Mouse (Mus musculus): ENCODE data around the gene Gm37240. TPM values are rescaled to one million over a fixed set of nuclear protein-coding genes. Genes with fewer than 3 reads are reported as not detected.

Gene Gm37240
- total and polyA plus RNA-seq, 2 experiments from 2014 or later: 0.43 to 1.9 TPM

GRCm38 (mm10) chr3:84646331-84646845, 1240.9 kb downstream of the Gm37240 start:
- 87% methylated on average over 8 of the region's 8 CpGs for WGBS
- no peak overlapping the region for H3K4me2 ChIP-seq (ENCODE audit: low read depth, low read length, poor library complexity, severe bottlenecking)
- DNase-seq (ENCODE audit: low spot score): no peak

DNA sequence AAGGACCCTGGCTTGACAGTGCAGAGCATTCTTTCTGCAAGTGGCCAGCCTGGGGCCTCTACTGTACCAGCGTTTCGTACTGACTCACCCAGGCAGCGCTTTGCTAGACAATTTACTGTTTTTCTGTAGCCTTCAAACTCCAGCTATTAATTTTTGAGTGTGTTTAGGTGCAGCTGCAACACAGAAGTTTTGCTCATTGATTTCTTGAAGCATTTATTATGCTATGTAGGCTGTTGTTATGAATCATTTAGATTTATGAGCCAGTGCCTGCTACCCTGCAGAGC, 1241.4 kb downstream of the Gm37240 start:
- WGBS: 95% methylated on average over 3 of the region's 3 CpGs
- H3K4me1 ChIP-seq (ENCODE audit: insufficient read depth, low read length): no peaks in the 10 kb centered on the region
- ATAC-seq (ENCODE audit: low FRiP score): no peak
- DNase-seq (ENCODE audit: low spot score): no peak
- no peak overlapping the region for H3K27ac ChIP-seq (ENCODE audit: low read depth, low read length)
- no peak for TF ChIP-seq CTCF (IDR thresholded peaks at IDR 0.05)
- no peaks in the 10 kb centered on the region for H3K36me3 ChIP-seq (ENCODE audit: insufficient read depth, low read length)
- H3K27me3 ChIP-seq (ENCODE audit: insufficient read depth, low read length): no peaks in the 10 kb centered on the region
- H3K4me2 ChIP-seq (ENCODE audit: low read depth, low read length, poor library complexity, severe bottlenecking): no peak overlapping the region
- H3K9ac ChIP-seq (replicated peaks; ENCODE audit: low read length, poor library complexity, severe bottlenecking): no peak overlapping the region
- no peak overlapping the region for H3K4me3 ChIP-seq (ENCODE audit: low read depth, low read length)
- H3K9me3 ChIP-seq (ENCODE audit: low read length): no peaks in the 10 kb centered on the region

More at GRCm38 (mm10) chr3:84646331-84646845, 1240.9 kb downstream of the Gm37240 start:
- no peaks in the 10 kb centered on the region for H3K9me3 ChIP-seq (ENCODE audit: low read length)
- H3K27me3 ChIP-seq (ENCODE audit: insufficient read depth, low read length): no peaks in the 10 kb centered on the region
- H3K27ac ChIP-seq (ENCODE audit: low read depth, low read length): no peak overlapping the region
- ATAC-seq (ENCODE audit: low FRiP score): no peak
- no peak for TF ChIP-seq CTCF (IDR thresholded peaks at IDR 0.05)
- H3K4me1 ChIP-seq (ENCODE audit: insufficient read depth, low read length): no peaks in the 10 kb centered on the region
- H3K9ac ChIP-seq (replicated peaks; ENCODE audit: low read length, poor library complexity, severe bottlenecking): no peak overlapping the region
- H3K36me3 ChIP-seq (ENCODE audit: insufficient read depth, low read length): no peaks in the 10 kb centered on the region
- H3K4me3 ChIP-seq (ENCODE audit: low read depth, low read length): no peak overlapping the region

- H3K27ac ChIP-seq (ENCODE audit: low read depth, low read length): no peak overlapping the region
- no peak overlapping the region for H3K9ac ChIP-seq (replicated peaks; ENCODE audit: low read length, poor library complexity, severe bottlenecking)
- H3K27me3 ChIP-seq (ENCODE audit: insufficient read depth, low read length): no peaks in the 10 kb centered on the region
- no peaks in the 10 kb centered on the region for H3K4me1 ChIP-seq (ENCODE audit: insufficient read depth, low read length)
- 85% methylated on average over 9 of the region's 9 CpGs for WGBS
- H3K4me2 ChIP-seq (ENCODE audit: low read depth, low read length, poor library complexity, severe bottlenecking): no peak overlapping the region
- H3K9me3 ChIP-seq (ENCODE audit: low read length): no peaks in the 10 kb centered on the region
- TF ChIP-seq CTCF (IDR thresholded peaks at IDR 0.05): no peak
- no peak overlapping the region for H3K4me3 ChIP-seq (ENCODE audit: low read depth, low read length)
- no peaks in the 10 kb centered on the region for H3K36me3 ChIP-seq (ENCODE audit: insufficient read depth, low read length)
- ATAC-seq (ENCODE audit: low FRiP score) (no peak), DNase-seq (ENCODE audit: low spot score) (no peak)
Observed at GRCm38 (mm10) chr3:84645156-84646006, 1241.9 kb downstream of the Gm37240 start.

DNA sequence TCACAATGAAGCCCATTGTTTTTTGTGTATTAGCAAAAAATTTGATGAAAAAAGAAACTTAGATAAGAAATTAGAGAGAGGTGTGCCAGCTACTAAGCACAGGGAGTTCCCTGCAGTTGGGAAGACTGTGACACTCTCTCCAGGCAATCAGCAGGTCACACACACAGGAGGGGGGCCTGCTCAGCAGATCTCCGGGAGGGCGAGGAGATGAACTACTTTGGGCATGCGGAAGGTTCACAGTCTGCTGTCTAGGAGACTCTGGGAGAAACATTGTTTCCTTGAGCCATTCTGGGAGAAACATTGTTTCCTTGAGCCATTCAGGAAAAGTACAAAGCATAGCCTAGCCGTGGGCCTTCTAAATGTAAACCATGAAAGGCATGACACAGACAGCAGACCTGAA, 1244.4 kb downstream of the Gm37240 start:
- no peak for TF ChIP-seq CTCF (IDR thresholded peaks at IDR 0.05)
- no peaks in the 10 kb centered on the region for H3K36me3 ChIP-seq (ENCODE audit: insufficient read depth, low read length)
- H3K4me2 ChIP-seq (ENCODE audit: low read depth, low read length, poor library complexity, severe bottlenecking): no peak overlapping the region
- no peak overlapping the region for H3K9ac ChIP-seq (replicated peaks; ENCODE audit: low read length, poor library complexity, severe bottlenecking)
- H3K27ac ChIP-seq (ENCODE audit: low read depth, low read length): no peak overlapping the region
- H3K9me3 ChIP-seq (ENCODE audit: low read length): no peaks in the 10 kb centered on the region
- DNase-seq (ENCODE audit: low spot score) (no peak), ATAC-seq (ENCODE audit: low FRiP score) (no peak)
- 49% methylated on average over 4 of the region's 4 CpGs for WGBS
- no peaks in the 10 kb centered on the region for H3K27me3 ChIP-seq (ENCODE audit: insufficient read depth, low read length)
- H3K4me3 ChIP-seq (ENCODE audit: low read depth, low read length): no peak overlapping the region
- no peaks in the 10 kb centered on the region for H3K4me1 ChIP-seq (ENCODE audit: insufficient read depth, low read length)

GRCm38 (mm10) chr3:84641391-84641790, 1245.9 kb downstream of the Gm37240 start:
- H3K4me3 ChIP-seq (ENCODE audit: low read depth, low read length): no peak overlapping the region
- no peak overlapping the region for H3K27ac ChIP-seq (ENCODE audit: low read depth, low read length)
- no peaks in the 10 kb centered on the region for H3K9me3 ChIP-seq (ENCODE audit: low read length)
- DNase-seq (ENCODE audit: low spot score) (no peak), ATAC-seq (ENCODE audit: low FRiP score) (no peak)
- no peaks in the 10 kb centered on the region for H3K36me3 ChIP-seq (ENCODE audit: insufficient read depth, low read length)
- H3K27me3 ChIP-seq (ENCODE audit: insufficient read depth, low read length): no peaks in the 10 kb centered on the region
- no peak for TF ChIP-seq CTCF (IDR thresholded peaks at IDR 0.05)
- H3K9ac ChIP-seq (replicated peaks; ENCODE audit: low read length, poor library complexity, severe bottlenecking): no peak overlapping the region
- H3K4me1 ChIP-seq (ENCODE audit: insufficient read depth, low read length): no peaks in the 10 kb centered on the region
- H3K4me2 ChIP-seq (ENCODE audit: low read depth, low read length, poor library complexity, severe bottlenecking): no peak overlapping the region
- WGBS: 85% methylated on average over 2 of the region's 2 CpGs

- 51% methylated on average over 6 of the region's 6 CpGs for WGBS
- ATAC-seq (ENCODE audit: low FRiP score): no peak
- no peak for TF ChIP-seq CTCF (IDR thresholded peaks at IDR 0.05)
Observed at GRCm38 (mm10) chr3:84640536-84640935, 1246.8 kb downstream of the Gm37240 start.

More at GRCm38 (mm10) chr3:84640536-84640935, 1246.8 kb downstream of the Gm37240 start:
- H3K9me3 ChIP-seq (ENCODE audit: low read length): no peaks in the 10 kb centered on the region
- no peak overlapping the region for H3K27ac ChIP-seq (ENCODE audit: low read depth, low read length)
- H3K9ac ChIP-seq (replicated peaks; ENCODE audit: low read length, poor library complexity, severe bottlenecking): no peak overlapping the region
- H3K4me2 ChIP-seq (ENCODE audit: low read depth, low read length, poor library complexity, severe bottlenecking): no peak overlapping the region
- DNase-seq (ENCODE audit: low spot score): no peak
- no peak overlapping the region for H3K4me3 ChIP-seq (ENCODE audit: low read depth, low read length)
- H3K27me3 ChIP-seq (ENCODE audit: insufficient read depth, low read length): no peaks in the 10 kb centered on the region
- H3K4me1 ChIP-seq (ENCODE audit: insufficient read depth, low read length): no peaks in the 10 kb centered on the region
- no peaks in the 10 kb centered on the region for H3K36me3 ChIP-seq (ENCODE audit: insufficient read depth, low read length)

Measured in midbrain, postnatal 0 days (tissue).